ENCODE assay signal across 19 mouse cellular contexts in genomic region chr7:74793241-74793640, GRCm38 (mm10).
DNase-seq lines count a peak whose midpoint lies in the region; ATAC-seq and TF ChIP-seq lines count a peak whose summit lies in the region.
"Had no signal": no experiment of that assay in that cellular context is flagged by ENCODE, and none has a peak within 500 bp of the region (broad histone marks: within the 10 kb centered on the region; RNA-seq: fewer than 3 reads in every experiment).

No protein-coding gene starts in this region.

- H3K4me2 ChIP-seq in hindbrain, embryonic 15.5 days: no peak overlapping the region
- H3K4me2 ChIP-seq in midbrain, embryonic 16.5 days (ENCODE audit: low read length): no peak overlapping the region
- H3K4me2 ChIP-seq: embryonic facial prominence, embryonic 12.5 days; midbrain, embryonic 12.5 days; stomach, embryonic 15.5 days had no signal

- no peak overlapping the region for H3K9ac ChIP-seq in hindbrain, embryonic 15.5 days
- no peak overlapping the region for H3K9ac ChIP-seq in midbrain, embryonic 16.5 days (ENCODE audit: low read depth, low read length)
- H3K9ac ChIP-seq: embryonic facial prominence, embryonic 12.5 days; midbrain, embryonic 12.5 days; stomach, embryonic 15.5 days had no signal

- H3K27ac ChIP-seq in hindbrain, embryonic 15.5 days (replicated peaks): peak overlapping the region; percentile 62; the same call in 1 of the 2 replicates
- H3K27ac ChIP-seq in hindbrain, embryonic 10.5 days: no peak overlapping the region
- H3K27ac ChIP-seq in midbrain, embryonic 16.5 days (ENCODE audit: low read length): peak overlapping the region; percentile 82
- H3K27ac ChIP-seq: embryonic facial prominence, embryonic 12.5 days; midbrain, embryonic 12.5 days; stomach, embryonic 15.5 days had no signal

- H3K27me3 ChIP-seq in hindbrain, embryonic 15.5 days: no peaks in the 10 kb centered on the region
- H3K27me3 ChIP-seq in hindbrain, embryonic 10.5 days (ENCODE audit: insufficient read depth, poor library complexity, severe bottlenecking): no peaks in the 10 kb centered on the region
- no peaks in the 10 kb centered on the region for H3K27me3 ChIP-seq in midbrain, embryonic 16.5 days (ENCODE audit: control insufficient read depth, insufficient read depth, low read depth, low read length)
- H3K27me3 ChIP-seq: embryonic facial prominence, embryonic 12.5 days; midbrain, embryonic 12.5 days; stomach, embryonic 15.5 days had no signal

- H3K9me3 ChIP-seq in hindbrain, embryonic 15.5 days: no peaks in the 10 kb centered on the region
- no peaks in the 10 kb centered on the region for H3K9me3 ChIP-seq in hindbrain, embryonic 10.5 days
- H3K9me3 ChIP-seq in midbrain, embryonic 16.5 days (replicated peaks; ENCODE audit: control insufficient read depth, low read length, poor library complexity, severe bottlenecking): no peaks in the 10 kb centered on the region
- H3K9me3 ChIP-seq: embryonic facial prominence, embryonic 12.5 days; midbrain, embryonic 12.5 days; stomach, embryonic 15.5 days had no signal

- ATAC-seq in hindbrain, embryonic 15.5 days (ENCODE audit: low FRiP score, low read depth): no peak
- peak; percentile 84 for ATAC-seq in midbrain, embryonic 16.5 days
- ATAC-seq: inflammation-experienced regulatory T-cells, adult 6 months; lung, postnatal 0 days had no signal

- no peak for TF ChIP-seq POLR2A in brain, embryonic 14.5 days (IDR thresholded peaks at IDR 0.05; ENCODE audit: borderline replicate concordance, extremely low read depth, insufficient read depth, insufficient read length, poor library complexity, severe bottlenecking)

- WGBS in hindbrain, embryonic 15.5 days: 48% methylated on average over 1 of the region's 1 CpGs
- WGBS in hindbrain, embryonic 10.5 days: 69% methylated on average over 1 of the region's 1 CpGs
- WGBS in midbrain, embryonic 16.5 days: 17% methylated on average over 1 of the region's 1 CpGs

- H3K36me3 ChIP-seq in hindbrain, embryonic 15.5 days: no peaks in the 10 kb centered on the region
- H3K36me3 ChIP-seq in hindbrain, embryonic 10.5 days: no peaks in the 10 kb centered on the region
- no peaks in the 10 kb centered on the region for H3K36me3 ChIP-seq in midbrain, embryonic 16.5 days (ENCODE audit: control insufficient read depth, insufficient read depth, low read length)
- H3K36me3 ChIP-seq: embryonic facial prominence, embryonic 12.5 days; midbrain, embryonic 12.5 days; stomach, embryonic 15.5 days had no signal

- no peaks in the 10 kb centered on the region for H3K4me1 ChIP-seq in hindbrain, embryonic 15.5 days (replicated peaks)
- no peaks in the 10 kb centered on the region for H3K4me1 ChIP-seq in hindbrain, embryonic 10.5 days (replicated peaks)
- H3K4me1 ChIP-seq in midbrain, embryonic 16.5 days (ENCODE audit: control insufficient read depth, insufficient read depth, low read length): peaks cover 4% of the 10 kb centered on the region; the same call in 1 of the 2 replicates
- H3K4me1 ChIP-seq: embryonic facial prominence, embryonic 12.5 days; midbrain, embryonic 12.5 days; stomach, embryonic 15.5 days had no signal

- no peak for TF ChIP-seq CTCF in brain, embryonic 14.5 days (IDR thresholded peaks at IDR 0.05; ENCODE audit: borderline replicate concordance, extremely low read depth, insufficient read depth, insufficient read length)

- DNase-seq in embryo, embryonic 9.5 days (ENCODE audit: extremely low spot score): peak; percentile 2
- DNase-seq in embryo, embryonic 11 days: no peak
- DNase-seq in hindbrain, embryonic 10.5 days (ENCODE audit: low spot score): no peak
- peak; percentile 72 for DNase-seq in brain, embryonic 14.5 days (ENCODE audit: low read depth)
- no peak for DNase-seq in kidney, postnatal 25 days
- DNase-seq: adrenal gland, postnatal 25 days; cerebellum, adult 11-12 months; cerebellum, postnatal 10 days; gastrocnemius, postnatal 36 days; kidney, adult 18-20 months; layer of hippocampus, postnatal 36 days; thymus, postnatal 36 days had no signal

- no peak overlapping the region for H3K4me3 ChIP-seq in hindbrain, embryonic 15.5 days
- H3K4me3 ChIP-seq in hindbrain, embryonic 10.5 days: no peak overlapping the region
- H3K4me3 ChIP-seq in midbrain, embryonic 16.5 days (ENCODE audit: low read depth, low read length): no peak overlapping the region
- H3K4me3 ChIP-seq: embryonic facial prominence, embryonic 12.5 days; midbrain, embryonic 12.5 days; stomach, embryonic 15.5 days had no signal

Comparison
In these comparisons a context has a peak if more than half of its experiments do, and no peak if none do; other contexts are left out.
1. DNase-seq: peak in embryo, embryonic 9.5 days (single experiment) and brain, embryonic 14.5 days (single experiment); none in embryo, embryonic 11 days (single experiment), hindbrain, embryonic 10.5 days (single experiment) and kidney, postnatal 25 days (0 of 2).